Mouse (Mus musculus) ES-E14 (cell line): ENCODE data around the gene Rab42. TPM values are rescaled to one million over a fixed set of nuclear protein-coding genes. Genes with fewer than 3 reads are reported as not detected.

Experiments used
- DNase-seq: peaks from one replicate; pipeline ENCODE4 v3.0.0-alpha.2; 2013; ENCODE audit warnings: low read depth, low spot score
- H3K27ac ChIP-seq: 2 replicates; pipeline ENCODE4 v1.5.1; 2012; ENCODE audit warnings: low read depth, mild to moderate bottlenecking, low read length, moderate library complexity, mixed read lengths; ENCODE audit not compliant: poor library complexity, insufficient read depth, severe bottlenecking
- H3K36me3 ChIP-seq: 2 replicates; pipeline ENCODE4 v1.6.1; 2012; ENCODE audit warnings: mild to moderate bottlenecking, low read length, moderate library complexity, mixed read lengths; ENCODE audit not compliant: control insufficient read depth, poor library complexity, insufficient read depth, severe bottlenecking
- H3K4me1 ChIP-seq, 2 experiments: fragments of 150-350 bp in 1 of 2; sonication (generic) in 1 of 2; 2 replicates each; pipeline ENCODE4 v1.6.1; 2012; ENCODE audit warnings: low read length in 2 of 2, mild to moderate bottlenecking in 1 of 2, mixed read lengths in 1 of 2; ENCODE audit not compliant: control insufficient read depth in 2 of 2, insufficient read depth in 2 of 2, poor library complexity in 1 of 2
- H3K4me3 ChIP-seq, 2 experiments: fragments of 150-350 bp in 1 of 2; sonication (generic) in 1 of 2; 2 replicates each; pipeline ENCODE4 v1.5.1; 2012; ENCODE audit warnings: low read length in 2 of 2, low read depth in 1 of 2, mild to moderate bottlenecking in 1 of 2, mixed read lengths in 1 of 2; ENCODE audit not compliant: insufficient read depth in 1 of 2, poor library complexity in 1 of 2, severe bottlenecking in 1 of 2
- H3K9ac ChIP-seq: 2 replicates; pipeline ENCODE4 v1.6.1; 2012; ENCODE audit warnings: low read depth, mild to moderate bottlenecking, low read length, mixed read lengths; ENCODE audit not compliant: poor library complexity, insufficient read depth, severe bottlenecking
- H3K9me3 ChIP-seq: fragments of 150-350 bp; sonication (generic); 2 replicates; pipeline ENCODE4 v1.6.1; 2012; ENCODE audit warnings: low read depth, mild to moderate bottlenecking, low read length; ENCODE audit not compliant: control insufficient read depth, insufficient read depth
- CHD2 ChIP-seq: IDR thresholded peaks from 2 replicates; pipeline ENCODE4 v1.6.1; 2014; ENCODE audit warnings: mild to moderate bottlenecking, low read depth, low read length, inconsistent platforms
- HCFC1 ChIP-seq: IDR thresholded peaks from 2 replicates; pipeline ENCODE4 v1.6.1; 2012; ENCODE audit warnings: low read length, inconsistent platforms, borderline replicate concordance; ENCODE audit not compliant: insufficient read depth
- MAFK ChIP-seq: IDR thresholded peaks from 2 replicates; pipeline ENCODE4 v1.6.1; 2014; ENCODE audit warnings: mild to moderate bottlenecking, low read depth, low read length, inconsistent platforms; ENCODE audit not compliant: insufficient read depth
- ZC3H11A ChIP-seq: IDR thresholded peaks from 2 replicates; pipeline ENCODE4 v1.6.1; 2012; ENCODE audit warnings: low read depth, mild to moderate bottlenecking, inconsistent platforms, low read length, borderline replicate concordance
- ZNF384 ChIP-seq: IDR thresholded peaks from 2 replicates; pipeline ENCODE4 v1.6.1; 2012; ENCODE audit warnings: low read depth, low read length, inconsistent platforms
- in situ Hi-C, 2 experiments: fragments of 600-800 bp; cut with MboI; formaldehyde crosslinking; loops; one replicate each; pipeline ENCODE4 v1.15.1; 2025; ENCODE audit warnings: low sequenced_read_pairs in 2 of 2, inconsistent platforms in 1 of 2; ENCODE audit not compliant: unreplicated experiment in 2 of 2
- total RNA-seq: library from RNA; depleted of rRNA; stranded (reverse); fragments of 300-350 nt; gene quantifications from 2 replicates; pipeline ENCODE4 v1.2.3, GENCODE M21; 2012

The Rab42 gene
- total RNA-seq, 1 experiment, result 1.1 TPM

DNA sequence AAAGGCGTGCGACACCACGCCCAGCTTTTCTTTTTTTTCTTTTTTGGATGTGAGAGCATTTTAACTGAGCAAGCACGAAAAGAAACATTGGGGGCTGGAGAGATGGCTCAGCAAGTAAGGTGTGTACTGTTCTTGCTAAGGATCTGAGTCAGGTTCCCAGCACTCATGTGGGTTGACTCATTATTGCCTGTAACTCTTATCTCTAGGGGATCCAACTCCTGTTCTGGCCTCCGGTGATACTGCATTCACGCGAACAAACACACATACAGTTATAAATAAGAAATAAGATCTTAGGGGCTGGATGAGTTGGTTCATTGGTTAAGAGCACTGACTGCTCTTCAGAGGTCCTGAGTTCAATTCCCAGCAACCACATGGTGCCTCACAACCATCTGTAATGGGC lies 39.9 kb downstream of the Rab42 start:
- TF ChIP-seq MAFK (no peak), ZNF384 (no peak), CHD2 (no peak), ZC3H11A (no peak), HCFC1 (no peak)
- no peak for DNase-seq
- Histone ChIP-seq H3K4me1 (peaks cover 4 to 7% of the 10 kb centered on the region in 2 experiments; a peak in 3 of 4 replicates), H3K27ac (no peak overlapping the region), H3K9me3 (no peaks in the 10 kb centered on the region), H3K4me3 (no peak overlapping the region), H3K9ac (no peak overlapping the region), H3K36me3 (peaks cover 2% of the 10 kb centered on the region; the same call in 1 of the 2 replicates)
- in situ Hi-C loops, result no loop called here

DNA sequence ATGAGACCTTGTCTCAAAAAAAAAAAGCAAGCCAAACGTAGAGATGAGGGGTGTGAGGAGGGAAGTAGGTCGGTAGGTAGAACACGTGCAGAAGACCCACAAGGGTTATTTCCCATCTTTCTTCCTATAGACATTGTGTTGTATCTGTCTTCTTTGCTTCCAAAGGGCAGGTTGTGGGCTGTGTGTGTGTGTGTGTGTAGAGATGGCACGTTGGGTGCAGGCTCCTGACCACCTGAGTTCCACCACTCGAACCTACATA lies 40.9 kb downstream of the Rab42 start:
- Histone ChIP-seq H3K4me3 (no peak overlapping the region), H3K9ac (no peak overlapping the region), H3K9me3 (no peaks in the 10 kb centered on the region), H3K36me3 (peaks cover 2% of the 10 kb centered on the region; the same call in 1 of the 2 replicates), H3K27ac (no peak overlapping the region), H3K4me1 (peaks cover 4 to 7% of the 10 kb centered on the region in 2 experiments; a peak in 3 of 4 replicates)
- no peak for DNase-seq
- TF ChIP-seq CHD2 (no peak), ZC3H11A (no peak), HCFC1 (no peak), ZNF384 (0 out of 2 replicates have a peak, but pooled peaks have one; percentile 5)
- in situ Hi-C loops, result no loop called here

DNA sequence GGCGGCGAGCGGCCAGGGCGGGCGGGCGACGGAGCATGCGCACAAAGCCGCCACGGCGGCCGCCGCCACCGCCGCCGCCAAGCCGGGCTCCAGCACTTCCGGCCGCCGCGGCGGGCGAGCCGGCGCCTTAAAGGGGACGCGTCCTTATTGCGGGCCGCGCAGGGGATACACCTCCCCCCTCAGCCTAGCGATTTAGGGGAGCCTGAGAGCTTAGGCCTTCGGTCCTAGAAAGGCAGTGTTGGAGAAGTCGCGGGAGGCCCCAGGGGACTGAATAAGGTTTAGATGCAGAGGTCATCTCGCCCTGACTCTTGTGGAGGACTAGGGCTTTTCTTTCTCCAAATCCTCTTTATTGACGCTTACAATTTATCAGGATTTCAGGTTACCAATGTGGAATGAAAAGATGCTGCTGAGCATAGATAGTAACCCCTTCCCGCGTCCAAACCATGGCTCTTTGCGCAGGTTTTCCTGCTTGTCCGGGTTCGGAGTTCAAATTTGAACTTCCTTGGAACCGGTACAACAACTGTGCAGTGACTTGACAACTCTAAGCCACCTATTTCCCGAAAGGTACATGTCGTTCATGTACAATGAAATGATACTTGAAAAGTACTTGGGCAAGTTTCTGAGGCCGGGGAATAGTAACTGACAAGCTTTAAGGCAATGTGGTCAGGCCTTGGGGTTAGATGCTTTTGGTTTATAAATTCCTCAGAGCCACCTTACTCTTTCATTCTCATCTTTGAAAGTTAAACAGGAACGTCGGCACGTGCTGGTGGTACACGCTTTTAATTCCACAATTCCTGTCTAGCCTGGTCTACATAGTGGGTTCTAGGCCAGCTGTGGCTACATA lies 41.4 kb downstream of the Rab42 start, which contains the start of gene Gmeb1:
Gmeb1 (minus strand) TSS at position 89 of the 844 bp plus-strand sequence.
- H3K36me3 ChIP-seq, result peaks cover 2% of the 10 kb centered on the region; the same call in 1 of the 2 replicates
- H3K9me3 ChIP-seq, result no peaks in the 10 kb centered on the region
- TF ChIP-seq CHD2, result no peak
- TF ChIP-seq ZC3H11A, result no peak
- no peak; the same call in 1 of the 2 replicates for TF ChIP-seq HCFC1
- no peak for TF ChIP-seq MAFK
- TF ChIP-seq ZNF384, result no peak
- in situ Hi-C loops, result no loop called here
- peak within 1 kb of the TSS; percentile 88 to 93 for H3K4me3 ChIP-seq
- peak within 1 kb of the TSS; percentile 96 for H3K27ac ChIP-seq
- peak within 1 kb of the TSS; percentile 86 for H3K9ac ChIP-seq
- H3K4me1 ChIP-seq, result peaks cover 4 to 8% of the 10 kb centered on the region in 2 experiments
- no peak for DNase-seq

DNA sequence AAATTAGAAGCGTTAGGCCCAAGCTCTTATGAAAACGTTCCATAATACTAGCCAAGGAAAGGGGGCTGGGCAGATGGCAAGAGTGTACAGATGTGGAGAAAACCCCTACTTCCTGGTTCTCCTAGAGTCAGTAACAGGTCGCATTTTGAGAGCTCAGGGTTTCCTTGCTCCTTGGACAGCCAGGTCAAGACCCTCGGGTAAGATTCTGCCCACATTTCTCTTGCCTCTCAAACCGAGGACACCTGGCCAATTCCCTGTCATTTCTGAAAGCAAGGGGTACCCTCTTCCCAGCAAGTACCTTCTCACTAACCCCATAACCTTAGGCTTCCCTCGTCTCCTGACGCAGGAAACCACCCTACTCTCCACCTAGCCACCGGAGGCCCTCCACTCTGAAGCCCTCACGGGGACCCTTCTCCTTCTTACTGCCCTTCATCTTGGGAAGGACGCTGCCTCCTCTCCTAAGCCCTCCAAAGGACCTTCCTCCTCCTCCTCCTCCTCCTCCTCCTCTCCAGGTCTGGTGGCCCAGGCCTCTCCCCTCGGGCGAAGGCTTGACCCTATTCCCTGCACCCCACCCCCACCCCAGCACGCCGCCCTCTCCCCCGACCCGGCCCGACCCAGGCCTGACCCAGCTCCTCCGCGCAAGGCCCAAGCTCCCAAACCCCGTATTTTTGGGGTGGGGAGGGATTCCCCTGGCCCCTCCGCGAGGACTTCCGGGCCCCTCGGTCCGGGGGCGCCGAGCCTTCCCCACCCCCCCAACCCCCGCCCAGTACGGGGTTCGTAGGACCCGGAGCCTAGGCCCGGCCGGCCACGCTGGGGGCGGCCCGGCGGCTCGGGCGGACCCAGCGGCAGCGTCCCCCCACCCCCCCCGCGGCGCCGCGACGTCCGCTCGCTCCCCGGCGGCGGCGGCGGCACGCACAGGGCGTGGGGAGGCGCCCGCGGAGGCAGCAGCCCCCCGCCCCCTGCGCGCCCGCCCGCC lies 42.5 kb downstream of the Rab42 start:
- H3K4me3 ChIP-seq, result peak overlapping the region; percentile 88 to 93
- H3K27ac ChIP-seq, result peak overlapping the region; percentile 96
- in situ Hi-C loops, result no loop called here
- H3K9me3 ChIP-seq, result no peaks in the 10 kb centered on the region
- DNase-seq, result no peak
- H3K4me1 ChIP-seq, result peaks cover 4 to 10% of the 10 kb centered on the region in 2 experiments
- H3K9ac ChIP-seq, result peak overlapping the region; percentile 86
- no peak for TF ChIP-seq HCFC1
- peaks cover 2% of the 10 kb centered on the region; the same call in 1 of the 2 replicates for H3K36me3 ChIP-seq
